Mouse (Mus musculus) forebrain, embryonic 14.5 days (tissue): Measurements from ENCODE around the gene Tmed9. TPM values are rescaled to one million over a fixed set of nuclear protein-coding genes. Genes with fewer than 3 reads are reported as not detected.
"Not testable (repeated sequence)": the region's sequence is repeated elsewhere in the genome, so short reads cannot be mapped to it uniquely, and the experiment has no call there.

Source experiments
- ATAC-seq: fragments of 200-750 bp; cut with Nextera tagmentation; 2 replicates; pipeline ENCODE4 v1.8.0; 2017; ENCODE audit warnings: mild to moderate bottlenecking, moderate library complexity
- DNase-seq: peaks from one replicate; pipeline ENCODE4 v3.0.0-alpha.2; 2015; ENCODE audit warnings: low spot score
- H3K27ac ChIP-seq: fragments of 300-500 bp; sonication (generic); 2 replicates; pipeline ENCODE4 v1.5.1; 2014; ENCODE audit warnings: low read depth, mild to moderate bottlenecking, control low read depth, low read length, moderate library complexity
- H3K27me3 ChIP-seq: fragments of 300-500 bp; sonication (generic); replicated peaks from 2 replicates; pipeline ENCODE4 v1.6.1; 2014; ENCODE audit warnings: low read length, control low read depth, mixed read lengths; ENCODE audit not compliant: control insufficient read depth, insufficient read depth
- H3K36me3 ChIP-seq: fragments of 300-500 bp; sonication (generic); 2 replicates; pipeline ENCODE4 v1.6.1; 2014; ENCODE audit warnings: low read length, control low read depth; ENCODE audit not compliant: control insufficient read depth, insufficient read depth
- H3K4me1 ChIP-seq: fragments of 300-500 bp; sonication (generic); 2 replicates; pipeline ENCODE4 v1.6.1; 2014; ENCODE audit warnings: antibody characterized with exemption, low read length, control low read depth; ENCODE audit not compliant: control insufficient read depth, insufficient read depth
- H3K4me2 ChIP-seq: fragments of 300-500 bp; sonication (generic); 2 replicates; pipeline ENCODE4 v1.6.1; 2014; ENCODE audit warnings: mild to moderate bottlenecking, control low read depth, low read length
- H3K4me3 ChIP-seq: fragments of 300-500 bp; sonication (generic); 2 replicates; pipeline ENCODE4 v1.5.1; 2014; ENCODE audit warnings: low read depth, low read length, control low read depth
- H3K9ac ChIP-seq: fragments of 300-500 bp; sonication (generic); 2 replicates; pipeline ENCODE4 v1.6.1; 2014; ENCODE audit warnings: mild to moderate bottlenecking, low read length, control low read depth, moderate library complexity
- H3K9me3 ChIP-seq: fragments of 300-500 bp; sonication (generic); replicated peaks from 2 replicates; pipeline ENCODE4 v1.6.1; 2016; ENCODE audit warnings: low read length, control low read depth, mixed read lengths; ENCODE audit not compliant: control insufficient read depth
- WGBS: fragments of 180-500 bp; shearing (Covaris S2); extraction: QIAGEN DNeasy Blood & Tissue Kit; methylation state at CpG from one replicate; pipeline ENCODE4 v1.1.7; 2014; 5-methylcytosine and 5-hydroxymethylcytosine counted together
- polyA plus RNA-seq: library from polyadenylated mRNA; unstranded; fragments of >200 nt; fragmentation: Nextera tagmentation; extraction: Ambion mirVana; gene quantifications from 2 replicates; pipeline ENCODE4 v1.2.1, GENCODE M21; 2014

The Tmed9 gene
- polyA plus RNA-seq, 1 experiment from 2014 or later, result 66.6 TPM

DNA sequence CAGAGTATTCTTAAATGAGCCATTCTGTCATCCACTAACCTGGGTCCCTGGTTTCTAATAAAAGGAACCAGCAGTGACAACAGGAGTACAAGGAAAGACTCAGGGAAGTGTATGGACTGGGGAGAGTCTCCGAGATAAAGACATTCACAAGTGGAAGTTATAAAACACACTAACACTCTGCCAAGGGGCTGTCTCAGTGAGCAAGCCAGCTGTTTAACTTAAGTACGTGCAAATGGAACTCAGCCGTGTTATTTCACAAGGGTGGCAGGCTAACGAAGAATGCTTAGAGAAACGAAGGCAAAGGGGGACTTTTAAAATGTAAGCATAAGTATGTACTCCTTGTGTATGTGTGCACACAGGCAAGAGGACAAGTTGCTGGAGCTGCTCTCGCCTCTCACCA, 16.0 kb upstream of the Tmed9 start:
- ATAC-seq (no peak), DNase-seq (no peak)
- WGBS, result 86% methylated on average over 6 of the region's 6 CpGs
- Histone ChIP-seq H3K4me1 (no peaks in the 10 kb centered on the region), H3K4me2 (no peak overlapping the region), H3K36me3 (peaks cover 64% of the 10 kb centered on the region), H3K9ac (no peak overlapping the region), H3K9me3 (no peaks in the 10 kb centered on the region), H3K27ac (no peak overlapping the region), H3K4me3 (no peak overlapping the region), H3K27me3 (no peaks in the 10 kb centered on the region)

- H3K9me3 ChIP-seq, result no peaks in the 10 kb centered on the region
- ATAC-seq (no peak), DNase-seq (no peak)
- no peak overlapping the region for H3K9ac ChIP-seq
- H3K36me3 ChIP-seq, result peaks cover 46% of the 10 kb centered on the region
- H3K4me3 ChIP-seq, result no peak overlapping the region
- no peaks in the 10 kb centered on the region for H3K27me3 ChIP-seq
- WGBS, result 89% methylated on average over 7 of the region's 7 CpGs
- no peak overlapping the region for H3K27ac ChIP-seq
- no peaks in the 10 kb centered on the region for H3K4me1 ChIP-seq
- no peak overlapping the region for H3K4me2 ChIP-seq
These were observed 10.2 kb upstream of the Tmed9 start for GRCm38 (mm10) chr13:55563266-55563879.

DNA sequence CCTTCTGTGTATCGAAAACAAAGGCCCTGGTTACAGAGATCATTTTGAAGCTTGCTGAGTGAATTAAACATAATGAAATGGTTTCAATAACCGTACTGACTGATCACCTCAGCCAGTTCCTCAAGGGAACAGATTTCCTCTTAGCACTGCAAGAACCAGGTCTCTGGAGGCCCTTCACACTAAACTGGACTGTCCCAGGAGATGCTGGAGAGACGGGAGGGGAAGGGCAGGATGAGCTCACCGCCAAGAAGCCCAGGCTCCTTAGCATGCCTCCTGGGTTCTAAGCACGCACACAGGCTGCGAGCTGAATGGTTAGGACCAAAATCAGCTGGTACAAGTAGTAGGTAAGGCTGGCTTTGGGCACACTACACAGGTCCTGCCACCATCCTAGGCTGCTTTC, 6.5 kb upstream of the Tmed9 start:
- H3K4me2 ChIP-seq, result no peak overlapping the region
- H3K9me3 ChIP-seq, result no peaks in the 10 kb centered on the region
- H3K27me3 ChIP-seq, result no peaks in the 10 kb centered on the region
- WGBS, result 84% methylated on average over 6 of the region's 6 CpGs
- H3K36me3 ChIP-seq, result peaks cover 29% of the 10 kb centered on the region
- no peak overlapping the region for H3K9ac ChIP-seq
- DNase-seq (no peak), ATAC-seq (no peak)
- peaks cover 10% of the 10 kb centered on the region for H3K4me1 ChIP-seq
- no peak overlapping the region for H3K27ac ChIP-seq
- H3K4me3 ChIP-seq, result no peak overlapping the region

DNA sequence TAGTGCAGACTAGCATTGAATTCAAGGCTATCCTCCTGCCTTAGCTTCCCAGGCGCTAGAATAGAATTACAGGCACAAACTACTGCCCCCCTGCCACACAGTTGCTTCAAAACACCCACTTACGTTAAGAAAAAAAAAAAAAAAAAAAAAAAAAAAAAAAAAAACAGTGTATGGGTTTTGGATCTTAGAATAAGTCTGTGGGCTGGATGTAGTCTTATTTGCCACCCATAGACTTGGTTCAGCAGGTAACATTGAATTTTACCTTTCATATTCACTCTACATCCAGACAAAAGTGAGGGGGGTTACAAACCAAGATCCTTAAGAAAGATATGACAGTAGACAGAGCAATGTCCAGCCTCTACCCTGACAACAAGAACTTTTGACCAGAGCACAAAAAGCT, 5.6 kb upstream of the Tmed9 start:
- no peaks in the 10 kb centered on the region for H3K9me3 ChIP-seq
- H3K4me2 ChIP-seq, result no peak overlapping the region
- DNase-seq (no peak), ATAC-seq (no peak)
- no peak overlapping the region for H3K9ac ChIP-seq
- 77% methylated on average over 2 of the region's 2 CpGs for WGBS
- H3K4me1 ChIP-seq, result peaks cover 10% of the 10 kb centered on the region
- no peak overlapping the region for H3K4me3 ChIP-seq
- peaks cover 29% of the 10 kb centered on the region for H3K36me3 ChIP-seq
- H3K27ac ChIP-seq, result no peak overlapping the region
- H3K27me3 ChIP-seq, result no peaks in the 10 kb centered on the region

DNA sequence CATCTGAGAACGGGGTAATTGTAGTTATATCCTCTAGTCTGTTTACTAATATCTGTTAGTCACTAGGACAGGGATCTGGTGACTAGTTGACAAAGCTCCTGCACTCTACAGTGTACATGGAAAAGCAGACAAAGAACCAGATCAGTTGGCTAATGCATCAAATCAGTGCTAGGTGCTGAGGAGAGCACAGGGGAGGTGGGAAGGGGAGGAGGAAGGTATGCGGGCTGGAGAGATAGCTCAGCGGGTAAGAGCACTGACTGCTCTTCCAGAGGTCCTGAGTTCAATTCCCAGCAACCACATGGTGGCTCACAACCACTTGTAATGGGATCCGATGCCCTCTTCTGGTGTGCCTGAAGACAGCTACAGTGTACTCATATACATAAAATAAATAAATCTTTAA, 5.0 kb upstream of the Tmed9 start:
- not testable (repeated sequence) for H3K9ac ChIP-seq, H3K4me2 ChIP-seq, H3K27me3 ChIP-seq, H3K4me3 ChIP-seq, H3K27ac ChIP-seq, ATAC-seq, DNase-seq, H3K9me3 ChIP-seq
- peaks cover 10% of the 10 kb centered on the region for H3K4me1 ChIP-seq
- peaks cover 27% of the 10 kb centered on the region for H3K36me3 ChIP-seq
- 88% methylated on average over 4 of the region's 4 CpGs for WGBS

DNA sequence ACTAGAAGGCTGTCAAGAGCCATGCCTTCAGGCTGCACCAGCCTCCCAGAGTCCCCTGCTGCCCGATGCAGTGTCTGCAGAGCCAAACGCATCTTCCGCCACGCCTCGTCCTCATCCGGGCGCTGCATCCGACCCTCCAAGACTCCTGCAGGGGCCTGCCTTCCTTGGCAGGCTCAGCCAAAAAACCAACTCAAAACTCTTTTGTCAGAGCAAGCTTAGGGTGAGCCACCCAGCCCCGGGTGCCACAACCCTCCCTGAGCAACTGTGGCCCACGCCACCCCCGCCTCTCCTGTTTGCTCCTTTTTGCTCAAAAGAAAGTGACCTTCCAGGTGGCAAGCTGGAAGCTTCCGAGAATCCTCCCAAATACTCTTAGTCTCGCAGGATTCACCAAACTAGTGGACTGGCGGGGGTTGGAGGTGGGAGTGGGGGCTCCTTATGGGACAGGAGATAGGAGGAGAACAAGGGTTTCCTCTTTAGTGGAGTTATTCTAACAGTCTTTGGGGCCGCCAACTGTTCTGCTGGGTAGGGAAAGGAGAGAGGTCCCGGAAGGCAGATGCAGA, 3.7 kb upstream of the Tmed9 start:
- DNase-seq (peak; percentile 33), ATAC-seq (0 out of 2 replicates have a peak, but pooled peaks have one; percentile 18)
- Histone ChIP-seq H3K36me3 (peaks cover 21% of the 10 kb centered on the region), H3K9me3 (no peaks in the 10 kb centered on the region), H3K9ac (peak overlapping the region; percentile 97), H3K4me1 (peaks cover 10% of the 10 kb centered on the region), H3K4me3 (peak overlapping the region; percentile 97), H3K27ac (peak overlapping the region; percentile 94), H3K27me3 (no peaks in the 10 kb centered on the region), H3K4me2 (peak overlapping the region; percentile 98)
- 3% methylated on average over 16 of the region's 16 CpGs for WGBS

- H3K9ac ChIP-seq, result peak overlapping the region; percentile 97
- peak overlapping the region; percentile 94 for H3K27ac ChIP-seq
- DNase-seq, result peak; percentile 50
- ATAC-seq, result peak; percentile 78
- H3K4me3 ChIP-seq, result peak overlapping the region; percentile 97
- peaks cover 10% of the 10 kb centered on the region for H3K4me1 ChIP-seq
- H3K36me3 ChIP-seq, result peaks cover 20% of the 10 kb centered on the region
- WGBS, result under 1% methylated on average over 34 of the region's 47 CpGs
- H3K9me3 ChIP-seq, result no peaks in the 10 kb centered on the region
- peak overlapping the region; percentile 98 for H3K4me2 ChIP-seq
- H3K27me3 ChIP-seq, result no peaks in the 10 kb centered on the region
These were observed 3.1 kb upstream of the Tmed9 start for GRCm38 (mm10) chr13:55570286-55570973.

- Histone ChIP-seq H3K9me3 (no peaks in the 10 kb centered on the region), H3K9ac (peak within 1 kb of the TSS; percentile 97), H3K4me2 (peak within 1 kb of the TSS; percentile 98), H3K27ac (peak within 1 kb of the TSS; percentile 94), H3K4me3 (peak within 1 kb of the TSS; percentile 97), H3K4me1 (peaks cover 10% of the 10 kb centered on the region), H3K27me3 (no peaks in the 10 kb centered on the region), H3K36me3 (peaks cover 15% of the 10 kb centered on the region)
- peak; percentile 93 for ATAC-seq
- peak; percentile 94 for DNase-seq
- 1% methylated on average over 43 of the region's 47 CpGs for WGBS
These were observed 2.3 kb upstream of the Tmed9 start, which contains the start of gene Fam193b for GRCm38 (mm10) chr13:55571027-55571751. Gene Fam193b (minus strand): TSS chr13:55571120.
